Mouse (Mus musculus): ENCODE data around the gene Asphd1. TPM values are rescaled to one million over a fixed set of nuclear protein-coding genes. Genes with fewer than 3 reads are reported as not detected.

Gene Asphd1
- polyA plus RNA-seq, 1 experiment from 2014 or later = 2.7 TPM

DNA sequence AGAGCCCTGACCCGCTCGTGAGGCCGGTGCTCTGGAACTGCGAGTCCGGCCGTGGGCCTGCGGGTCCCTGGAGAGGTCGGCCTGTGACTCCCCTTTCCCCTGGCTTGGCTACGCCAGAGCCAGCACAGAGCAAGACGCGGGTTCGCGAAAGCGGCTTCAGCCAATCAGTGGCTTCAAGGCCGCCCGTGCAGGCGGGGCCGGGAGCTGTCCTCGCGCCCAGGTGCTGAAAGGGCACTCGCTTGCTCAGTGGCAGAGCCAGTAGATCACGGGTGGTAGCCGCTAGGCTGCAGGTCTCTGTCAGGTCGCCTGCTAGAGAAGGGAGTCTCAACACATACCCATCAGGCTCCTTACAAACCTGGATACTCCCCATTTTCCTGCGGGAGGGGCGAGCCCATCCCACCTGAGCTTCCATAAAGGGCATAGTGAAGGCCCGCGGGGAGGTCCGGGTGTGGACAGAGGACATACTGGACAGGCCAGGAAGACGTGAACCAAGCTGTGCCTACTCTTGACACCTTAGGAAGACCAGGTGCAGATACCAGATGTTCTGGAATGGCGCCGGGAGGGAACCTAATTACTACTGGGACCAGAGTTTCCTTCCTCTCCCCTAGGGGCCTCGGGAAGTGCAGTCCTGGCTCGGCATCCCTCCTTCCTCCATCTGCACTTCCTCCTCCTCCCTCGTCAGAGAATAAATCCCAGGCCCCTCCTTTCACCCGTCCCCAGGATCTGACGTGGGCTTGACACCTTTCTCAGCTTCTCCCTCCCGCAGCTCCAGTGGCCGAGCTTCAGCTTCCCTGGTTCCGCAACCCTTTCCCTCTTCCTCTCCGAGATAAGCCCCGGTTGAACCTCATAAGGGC, 638 bp upstream of the Asphd1 start, which contains the start of gene Sez6l2:
TSS of gene Sez6l2 (plus strand) at position 771 of the 854 bp plus-strand sequence.
- ATAC-seq (ENCODE audit: low FRiP score, low read depth) = peak; percentile 87
- peaks cover 9% of the 10 kb centered on the region; the same call in 1 of the 2 replicates for H3K36me3 ChIP-seq
- H3K4me1 ChIP-seq = peaks cover 34% of the 10 kb centered on the region
- H3K27ac ChIP-seq (replicated peaks) = peak within 1 kb of the TSS; percentile 87
- H3K9ac ChIP-seq (replicated peaks) = peak within 1 kb of the TSS; percentile 68
- WGBS = under 1% methylated on average over 42 of the region's 42 CpGs
- peak within 1 kb of the TSS; percentile 98 for H3K4me2 ChIP-seq (replicated peaks)
- no peaks in the 10 kb centered on the region for H3K9me3 ChIP-seq
- H3K4me3 ChIP-seq = peak within 1 kb of the TSS; percentile 51
- peaks cover 45% of the 10 kb centered on the region for H3K27me3 ChIP-seq

DNA sequence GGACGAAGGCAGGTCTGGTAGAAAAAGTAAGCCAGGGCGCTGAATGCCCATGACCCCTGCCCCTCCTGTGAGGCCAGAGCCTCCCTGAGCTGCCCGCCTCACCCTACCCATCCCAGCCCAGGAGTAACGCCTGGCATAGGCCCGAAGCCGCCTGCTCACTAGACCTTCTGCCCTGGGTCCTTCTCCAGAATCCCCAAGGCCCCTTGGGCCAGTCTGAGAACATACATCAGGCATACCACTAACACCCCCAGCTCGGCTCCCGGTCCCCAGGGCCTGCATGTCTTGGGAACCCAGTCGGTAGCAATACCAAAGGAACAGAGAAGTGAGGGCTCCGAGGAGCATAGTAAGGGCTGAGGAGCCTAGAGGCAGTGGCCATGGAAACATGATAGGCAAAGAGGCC, 756 bp downstream of the Asphd1 start:
- Histone ChIP-seq H3K4me3 (peak overlapping the region; percentile 51), H3K4me1 (peaks cover 34% of the 10 kb centered on the region), H3K4me2 (replicated peaks) (peak overlapping the region; percentile 98), H3K27ac (replicated peaks) (peak overlapping the region; percentile 87), H3K36me3 (peaks cover 15% of the 10 kb centered on the region; the same call in 1 of the 2 replicates), H3K27me3 (peaks cover 43% of the 10 kb centered on the region), H3K9me3 (no peaks in the 10 kb centered on the region), H3K9ac (replicated peaks) (peak overlapping the region; percentile 68)
- 75% methylated on average over 9 of the region's 10 CpGs for WGBS
- no peak for ATAC-seq (ENCODE audit: low FRiP score, low read depth)

DNA sequence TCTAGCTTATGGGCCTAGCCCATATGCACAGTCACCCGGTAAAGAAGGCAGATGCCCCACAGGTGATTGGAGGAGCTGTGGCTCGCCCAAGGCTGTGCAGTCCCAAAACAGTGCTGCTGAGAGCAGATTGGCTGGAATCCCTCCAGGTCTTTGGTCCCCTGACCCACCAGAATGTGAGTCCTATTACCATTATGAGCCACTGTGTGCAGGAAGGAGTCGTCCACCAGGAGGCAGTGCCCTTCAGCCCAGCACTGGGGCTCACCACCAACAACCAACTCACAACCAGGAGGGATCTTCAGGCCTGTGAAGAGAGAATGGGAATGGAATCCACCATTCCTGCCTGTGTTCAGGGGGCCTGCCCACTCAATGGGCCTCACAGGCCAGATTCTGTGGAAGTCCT, 2.9 kb downstream of the Asphd1 start:
- H3K4me2 ChIP-seq (replicated peaks) = no peak overlapping the region
- H3K36me3 ChIP-seq = peaks cover 25% of the 10 kb centered on the region
- no peak overlapping the region for H3K9ac ChIP-seq (replicated peaks)
- H3K27ac ChIP-seq (replicated peaks) = no peak overlapping the region
- H3K9me3 ChIP-seq = no peaks in the 10 kb centered on the region
- ATAC-seq (ENCODE audit: low FRiP score, low read depth) = no peak
- no peak overlapping the region for H3K4me3 ChIP-seq
- WGBS = 44% methylated on average over 3 of the region's 3 CpGs
- H3K4me1 ChIP-seq = peaks cover 26% of the 10 kb centered on the region
- peaks cover 27% of the 10 kb centered on the region for H3K27me3 ChIP-seq

- no peak for ATAC-seq (ENCODE audit: low FRiP score, low read depth)
Observed at GRCm38 (mm10) chr7:126941801-126942200, 7.6 kb downstream of the Asphd1 start.

GRCm38 (mm10) chr7:126941171-126941570, 8.2 kb downstream of the Asphd1 start:
- H3K27ac ChIP-seq (replicated peaks) = no peak overlapping the region
- 57% methylated on average over 6 of the region's 6 CpGs for WGBS
- H3K9ac ChIP-seq (replicated peaks) = no peak overlapping the region
- H3K4me3 ChIP-seq = no peak overlapping the region
- no peak overlapping the region for H3K4me2 ChIP-seq (replicated peaks)
- H3K27me3 ChIP-seq = no peaks in the 10 kb centered on the region
- no peak for ATAC-seq (ENCODE audit: low FRiP score, low read depth)
- H3K36me3 ChIP-seq = peaks cover 40% of the 10 kb centered on the region
- no peaks in the 10 kb centered on the region for H3K9me3 ChIP-seq
- H3K4me1 ChIP-seq = peaks cover 11% of the 10 kb centered on the region

More at GRCm38 (mm10) chr7:126941801-126942200, 7.6 kb downstream of the Asphd1 start:
- 0 out of 2 replicates have a peak overlapping the region, but pooled peaks have one; percentile 20 for H3K27ac ChIP-seq (replicated peaks)
- WGBS = 46% methylated on average over 5 of the region's 5 CpGs
- peaks cover 11% of the 10 kb centered on the region for H3K4me1 ChIP-seq
- no peaks in the 10 kb centered on the region for H3K27me3 ChIP-seq
- H3K4me2 ChIP-seq (replicated peaks) = no peak overlapping the region
- peaks cover 36% of the 10 kb centered on the region for H3K36me3 ChIP-seq
- H3K4me3 ChIP-seq = no peak overlapping the region
- H3K9ac ChIP-seq (replicated peaks) = no peak overlapping the region
- H3K9me3 ChIP-seq = no peaks in the 10 kb centered on the region

DNA sequence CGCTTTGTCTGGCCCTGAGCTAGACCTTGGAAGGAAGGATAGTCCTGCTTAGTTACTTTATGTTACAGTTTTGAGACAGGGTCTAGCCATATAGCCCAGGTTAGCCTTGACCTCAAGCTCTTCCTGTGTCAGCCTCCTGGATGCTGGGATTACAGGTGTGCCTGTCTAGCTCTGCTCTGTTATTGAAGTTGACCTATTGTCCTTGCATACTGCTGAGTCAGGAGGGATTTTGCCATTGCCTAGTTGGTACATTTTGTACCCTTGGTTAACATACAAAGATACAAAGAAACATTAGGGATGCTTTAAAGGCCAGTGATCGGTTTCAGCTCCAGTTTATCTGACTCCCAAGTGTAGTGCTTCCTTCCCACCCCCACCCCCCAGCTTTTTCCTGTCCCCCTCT, 16.7 kb downstream of the Asphd1 start:
- Histone ChIP-seq H3K27ac (replicated peaks) (no peak overlapping the region), H3K9ac (replicated peaks) (no peak overlapping the region), H3K4me1 (peaks cover 14% of the 10 kb centered on the region), H3K27me3 (no peaks in the 10 kb centered on the region), H3K4me3 (no peak overlapping the region), H3K9me3 (no peaks in the 10 kb centered on the region), H3K36me3 (peaks cover 49% of the 10 kb centered on the region), H3K4me2 (replicated peaks) (no peak overlapping the region)
- WGBS = 92% methylated on average over 2 of the region's 2 CpGs
- ATAC-seq (ENCODE audit: low FRiP score, low read depth) = no peak

DNA sequence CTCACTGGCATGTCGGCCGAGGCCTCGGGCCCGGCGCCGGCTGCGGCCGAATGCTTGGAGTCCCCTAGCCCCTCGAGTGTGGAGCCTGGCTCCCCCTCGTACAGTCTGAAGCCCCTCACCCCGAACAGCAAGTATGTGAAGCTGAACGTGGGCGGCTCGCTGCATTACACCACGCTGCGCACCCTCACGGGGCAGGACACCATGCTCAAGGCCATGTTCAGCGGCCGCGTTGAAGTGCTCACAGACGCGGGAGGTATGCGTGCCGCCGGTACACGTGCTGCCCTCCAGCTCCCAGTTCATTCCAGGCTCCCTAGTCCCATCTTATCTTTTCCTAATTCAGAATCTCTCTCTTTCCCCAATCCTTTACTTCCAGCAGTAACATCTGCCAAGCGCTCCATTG, 20.3 kb downstream of the Asphd1 start:
- Histone ChIP-seq H3K27ac (replicated peaks) (peak overlapping the region; percentile 80), H3K9me3 (no peaks in the 10 kb centered on the region), H3K4me3 (peak overlapping the region; percentile 84), H3K36me3 (peaks cover 29% of the 10 kb centered on the region), H3K4me2 (replicated peaks) (peak overlapping the region; percentile 88), H3K4me1 (peaks cover 14% of the 10 kb centered on the region), H3K9ac (replicated peaks) (peak overlapping the region; percentile 85), H3K27me3 (no peaks in the 10 kb centered on the region)
- ATAC-seq (ENCODE audit: low FRiP score, low read depth) = peak; percentile 81
- under 1% methylated on average over 27 of the region's 27 CpGs for WGBS

DNA sequence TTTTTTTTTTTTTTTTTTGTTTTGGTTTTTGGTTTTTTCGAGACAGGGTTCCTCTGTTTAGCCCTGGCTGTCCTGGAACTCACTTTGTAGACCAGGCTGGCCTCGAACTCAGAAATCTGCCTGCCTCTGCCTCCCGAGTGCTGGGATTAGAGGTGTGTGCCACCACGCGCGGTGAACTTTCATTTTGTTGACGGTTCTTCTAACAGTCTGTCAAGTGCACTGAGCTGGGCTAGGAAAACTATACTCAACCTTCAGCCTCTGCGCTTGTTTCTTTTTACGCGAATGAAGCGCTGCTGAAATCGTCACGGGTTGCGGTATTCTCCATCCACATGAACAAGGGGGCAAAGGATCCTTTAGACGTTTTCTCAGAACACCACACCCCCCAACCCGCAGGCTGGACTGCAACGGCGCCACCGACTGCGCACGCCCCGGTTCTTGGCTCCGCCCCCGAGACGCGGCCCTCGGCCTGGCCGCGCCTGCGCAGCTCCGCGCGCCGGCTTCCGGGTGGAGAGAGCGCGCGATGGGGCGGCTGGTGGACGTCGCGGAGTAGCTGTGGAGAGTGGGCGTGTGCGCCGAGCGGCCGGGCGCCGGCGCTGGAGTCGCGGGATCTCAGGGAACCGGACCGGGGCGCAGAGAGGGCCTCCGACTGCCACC, 20.9 kb downstream of the Asphd1 start, which contains the start of gene Kctd13:
TSS of gene Kctd13 (plus strand) at position 496 of the 654 bp plus-strand sequence.
- peak within 1 kb of the TSS; percentile 84 for H3K4me3 ChIP-seq
- WGBS = 6% methylated on average over 56 of the region's 56 CpGs
- peak within 1 kb of the TSS; percentile 80 for H3K27ac ChIP-seq (replicated peaks)
- peaks cover 26% of the 10 kb centered on the region for H3K36me3 ChIP-seq
- peaks cover 17% of the 10 kb centered on the region for H3K4me1 ChIP-seq
- no peaks in the 10 kb centered on the region for H3K27me3 ChIP-seq
- H3K9ac ChIP-seq (replicated peaks) = peak within 1 kb of the TSS; percentile 85
- peak within 1 kb of the TSS; percentile 88 for H3K4me2 ChIP-seq (replicated peaks)
- peak; percentile 95 for ATAC-seq (ENCODE audit: low FRiP score, low read depth)
- no peaks in the 10 kb centered on the region for H3K9me3 ChIP-seq

DNA sequence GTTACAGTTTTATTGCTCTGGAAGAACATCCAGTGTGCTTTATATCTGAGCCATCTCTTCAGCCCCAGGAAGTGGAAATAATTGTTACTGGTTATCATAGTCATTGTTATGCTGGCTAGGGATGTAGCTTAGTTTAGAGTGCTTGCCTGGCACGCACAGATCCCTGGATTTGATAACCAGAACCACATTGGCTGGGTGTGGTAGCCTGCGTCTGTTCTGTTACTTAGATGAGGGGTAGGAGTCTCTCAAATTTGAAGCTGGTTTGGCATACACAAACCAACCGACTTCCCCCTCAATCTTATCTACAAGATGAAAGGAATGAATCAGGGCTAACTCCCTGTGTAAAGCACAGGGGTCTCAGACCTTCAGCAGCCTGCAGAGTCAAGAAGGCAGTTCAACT, 23.1 kb downstream of the Asphd1 start:
- Histone ChIP-seq H3K27ac (replicated peaks) (no peak overlapping the region), H3K9me3 (no peaks in the 10 kb centered on the region), H3K4me1 (peaks cover 32% of the 10 kb centered on the region), H3K27me3 (no peaks in the 10 kb centered on the region), H3K36me3 (peaks cover 11% of the 10 kb centered on the region; the same call in 1 of the 2 replicates), H3K9ac (replicated peaks) (no peak overlapping the region), H3K4me3 (no peak overlapping the region), H3K4me2 (replicated peaks) (no peak overlapping the region)
- 70% methylated on average over 3 of the region's 3 CpGs for WGBS
- ATAC-seq (ENCODE audit: low FRiP score, low read depth) = no peak

- Histone ChIP-seq H3K27ac (replicated peaks) (peak overlapping the region; percentile 49), H3K4me3 (no peak overlapping the region)
- WGBS = 61% methylated on average over 5 of the region's 5 CpGs
Observed at GRCm38 (mm10) chr7:126923999-126924398, 25.4 kb downstream of the Asphd1 start.

GRCm38 (mm10) chr7:126922624-126923060, 26.7 kb downstream of the Asphd1 start, which contains the start of gene Tmem219:
Gene Tmem219, minus strand, starts transcription at chr7:126922917.
- Histone ChIP-seq H3K27ac (replicated peaks) (peak within 1 kb of the TSS; percentile 87), H3K4me1 (peaks cover 24% of the 10 kb centered on the region), H3K36me3 (no peaks in the 10 kb centered on the region), H3K4me2 (replicated peaks) (peak within 1 kb of the TSS; percentile 48), H3K9me3 (no peaks in the 10 kb centered on the region), H3K27me3 (no peaks in the 10 kb centered on the region), H3K4me3 (peak within 1 kb of the TSS; percentile 21), H3K9ac (replicated peaks) (peak within 1 kb of the TSS; percentile 11; the same call in 1 of the 2 replicates)
- ATAC-seq (ENCODE audit: low FRiP score, low read depth) = peak; percentile 80
- WGBS = 21% methylated on average over 5 of the region's 5 CpGs

More at GRCm38 (mm10) chr7:126923999-126924398, 25.4 kb downstream of the Asphd1 start:
- no peaks in the 10 kb centered on the region for H3K36me3 ChIP-seq
- ATAC-seq (ENCODE audit: low FRiP score, low read depth) = no peak
- no peaks in the 10 kb centered on the region for H3K9me3 ChIP-seq
- H3K4me1 ChIP-seq = peaks cover 24% of the 10 kb centered on the region
- H3K4me2 ChIP-seq (replicated peaks) = no peak overlapping the region
- no peak overlapping the region for H3K9ac ChIP-seq (replicated peaks)
- H3K27me3 ChIP-seq = no peaks in the 10 kb centered on the region
